Mouse (Mus musculus) stomach, embryonic 16.5 days (tissue): ENCODE results near the gene Tmem100. TPM values are rescaled to one million over a fixed set of nuclear protein-coding genes. Genes with fewer than 3 reads are reported as not detected.
A peak's percentile ranks its signal among the peaks of the same experiment; 100 is the strongest.

Experiments
- ATAC-seq: fragments of 200-750 bp; cut with Nextera tagmentation; 2 replicates; pipeline ENCODE4 v1.8.0; 2017; ENCODE audit warnings: moderate number of reproducible peaks, moderate TSS enrichment; ENCODE audit not compliant: insufficient read depth, low FRiP score
- H3K27ac ChIP-seq: fragments of 300-500 bp; sonication (generic); 2 replicates; pipeline ENCODE4 v1.5.1; 2014; ENCODE audit warnings: low read length
- H3K27me3 ChIP-seq: fragments of 300-500 bp; sonication (generic); 2 replicates; pipeline ENCODE4 v1.6.1; 2014; ENCODE audit warnings: low read length, control low read depth, mixed read lengths; ENCODE audit not compliant: control insufficient read depth, insufficient read depth
- H3K36me3 ChIP-seq: fragments of 300-500 bp; sonication (generic); 2 replicates; pipeline ENCODE4 v1.6.1; 2014; ENCODE audit warnings: low read length; ENCODE audit not compliant: control insufficient read depth, insufficient read depth
- H3K4me1 ChIP-seq: fragments of 300-500 bp; sonication (generic); 2 replicates; pipeline ENCODE4 v1.6.1; 2014; ENCODE audit warnings: low read length, control low read depth, mixed read lengths; ENCODE audit not compliant: control insufficient read depth, insufficient read depth
- H3K4me2 ChIP-seq: fragments of 300-500 bp; sonication (generic); 2 replicates; pipeline ENCODE4 v1.6.1; 2014; ENCODE audit warnings: low read depth, low read length, mixed read lengths
- H3K4me3 ChIP-seq: fragments of 300-500 bp; sonication (generic); replicated peaks from 2 replicates; pipeline ENCODE4 v1.5.1; 2014; ENCODE audit warnings: mild to moderate bottlenecking, low read length
- H3K9ac ChIP-seq: fragments of 300-500 bp; sonication (generic); 2 replicates; pipeline ENCODE4 v1.6.1; 2014; ENCODE audit warnings: low read length
- H3K9me3 ChIP-seq: fragments of 300-500 bp; sonication (generic); replicated peaks from 2 replicates; pipeline ENCODE4 v1.6.1; 2016; ENCODE audit warnings: low read length, control low read depth; ENCODE audit not compliant: control insufficient read depth
- WGBS: fragments of 180-500 bp; shearing (Covaris S2); extraction: QIAGEN DNeasy Blood & Tissue Kit; methylation state at CpG from one replicate; pipeline ENCODE4 v1.1.7; 2014; 5-methylcytosine and 5-hydroxymethylcytosine counted together
- polyA plus RNA-seq: library from polyadenylated mRNA; unstranded; fragments of >200 nt; fragmentation: Nextera tagmentation; extraction: Ambion mirVana; gene quantifications from 2 replicates; pipeline ENCODE4 v1.2.1, GENCODE M21; 2015

Gene Tmem100
- polyA plus RNA-seq, 1 experiment from 2014 or later: 32.0 TPM

DNA sequence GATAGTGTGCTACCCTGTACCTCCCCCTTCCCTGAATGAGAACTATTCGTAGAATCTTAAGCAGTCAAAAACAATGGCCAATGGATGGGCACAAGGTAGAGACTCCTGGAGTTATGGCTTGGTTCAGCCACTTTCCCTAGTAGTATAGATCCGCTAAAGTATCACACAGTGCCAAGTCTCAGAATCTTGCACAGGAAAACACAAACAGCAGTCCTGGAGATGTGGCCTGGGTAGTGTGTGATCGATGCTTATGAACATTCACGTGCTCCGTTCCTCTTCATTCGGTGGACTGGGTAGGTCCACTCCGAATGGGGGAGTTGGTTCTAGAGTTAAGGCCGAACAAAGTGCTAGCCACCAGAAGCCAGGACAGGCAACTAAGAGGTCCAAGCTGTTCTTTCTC lies 1.4 kb upstream of the Tmem100 start:
- Histone ChIP-seq H3K4me2 (no peak overlapping the region), H3K4me1 (peaks cover 25% of the 10 kb centered on the region), H3K36me3 (no peaks in the 10 kb centered on the region), H3K9me3 (no peaks in the 10 kb centered on the region), H3K9ac (no peak overlapping the region), H3K27me3 (no peaks in the 10 kb centered on the region), H3K4me3 (no peak overlapping the region), H3K27ac (no peak overlapping the region)
- WGBS: 92% methylated on average over 8 of the region's 8 CpGs
- no peak for ATAC-seq

DNA sequence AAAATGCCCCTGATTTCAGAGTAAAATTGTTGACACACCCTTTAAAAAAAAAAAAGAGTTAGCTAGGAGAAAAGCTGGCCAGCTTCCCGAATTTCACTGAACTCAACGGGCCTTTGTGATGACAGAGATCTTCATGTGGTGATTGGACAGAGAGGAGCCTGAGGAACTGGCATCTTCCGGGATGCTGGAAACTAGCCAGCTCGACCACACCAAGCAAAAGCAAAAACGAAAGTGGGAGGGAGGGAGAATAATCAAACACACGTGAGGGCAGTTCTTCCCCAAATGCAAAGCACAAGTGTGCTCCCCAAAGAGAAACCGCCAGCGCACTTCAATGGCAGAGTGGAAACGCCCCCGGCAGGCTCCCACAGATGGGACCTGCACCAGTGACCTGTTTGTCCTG lies 794 bp upstream of the Tmem100 start:
- Histone ChIP-seq H3K27ac (peak overlapping the region; percentile 10; the same call in 1 of the 2 replicates), H3K27me3 (no peaks in the 10 kb centered on the region), H3K4me2 (peak overlapping the region; percentile 54), H3K4me1 (peaks cover 25% of the 10 kb centered on the region), H3K4me3 (peak overlapping the region; percentile 49), H3K36me3 (no peaks in the 10 kb centered on the region), H3K9me3 (no peaks in the 10 kb centered on the region), H3K9ac (peak overlapping the region; percentile 38; the same call in 1 of the 2 replicates)
- 27% methylated on average over 10 of the region's 10 CpGs for WGBS
- ATAC-seq: no peak

DNA sequence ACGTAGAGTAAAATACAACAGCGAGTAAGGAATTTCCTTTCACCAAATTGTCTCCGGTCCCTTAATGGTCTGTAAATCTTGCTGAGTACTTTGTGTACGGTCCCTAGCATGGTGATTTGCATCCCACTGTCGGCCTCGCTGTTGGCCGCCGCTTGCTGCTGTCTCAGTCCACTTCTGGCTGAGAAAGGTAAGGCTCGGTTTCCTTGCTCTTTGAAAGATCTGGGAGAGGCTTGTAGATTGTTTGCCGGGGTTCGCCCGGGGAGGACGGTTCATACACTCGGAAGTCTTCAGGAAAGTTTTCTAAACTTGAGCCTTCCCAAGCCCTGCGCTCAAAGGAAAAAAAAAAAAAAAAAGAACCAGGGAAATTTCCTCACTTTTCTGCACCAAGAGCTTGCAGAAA lies 409 bp downstream of the Tmem100 start:
- no peaks in the 10 kb centered on the region for H3K9me3 ChIP-seq
- no peaks in the 10 kb centered on the region for H3K27me3 ChIP-seq
- no peak for ATAC-seq
- H3K4me3 ChIP-seq: peak overlapping the region; percentile 49
- peak overlapping the region; percentile 61; the same call in 1 of the 2 replicates for H3K27ac ChIP-seq
- H3K9ac ChIP-seq: peak overlapping the region; percentile 73
- H3K4me1 ChIP-seq: peaks cover 25% of the 10 kb centered on the region
- peak overlapping the region; percentile 54 for H3K4me2 ChIP-seq
- no peaks in the 10 kb centered on the region for H3K36me3 ChIP-seq
- under 1% methylated on average over 15 of the region's 15 CpGs for WGBS

DNA sequence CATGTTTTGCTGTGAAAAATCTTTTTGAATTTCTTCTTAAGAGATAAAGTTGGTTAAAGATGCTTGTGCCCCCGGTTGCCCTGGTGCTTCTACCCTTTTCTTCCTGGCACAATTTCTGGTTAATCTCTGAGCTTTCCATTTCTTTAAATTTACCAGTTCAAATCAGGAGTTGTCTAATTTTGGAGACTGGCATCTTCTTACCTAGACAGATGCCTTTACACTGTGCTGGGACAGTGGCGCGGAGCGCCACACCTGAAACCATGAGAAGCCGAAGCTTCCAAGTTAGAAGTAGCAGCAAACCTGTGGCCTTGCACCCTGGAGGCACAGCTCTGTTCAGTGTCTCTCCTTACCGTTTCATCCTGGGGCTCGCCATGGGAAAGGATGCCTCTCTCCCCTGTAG lies 928 bp downstream of the Tmem100 start:
- no peaks in the 10 kb centered on the region for H3K36me3 ChIP-seq
- no peak for ATAC-seq
- H3K4me1 ChIP-seq: peaks cover 25% of the 10 kb centered on the region
- H3K4me2 ChIP-seq: peak overlapping the region; percentile 54
- WGBS: 36% methylated on average over 7 of the region's 7 CpGs
- no peaks in the 10 kb centered on the region for H3K27me3 ChIP-seq
- no peaks in the 10 kb centered on the region for H3K9me3 ChIP-seq
- H3K9ac ChIP-seq: peak overlapping the region; percentile 73
- peak overlapping the region; percentile 61; the same call in 1 of the 2 replicates for H3K27ac ChIP-seq
- peak overlapping the region; percentile 49 for H3K4me3 ChIP-seq

DNA sequence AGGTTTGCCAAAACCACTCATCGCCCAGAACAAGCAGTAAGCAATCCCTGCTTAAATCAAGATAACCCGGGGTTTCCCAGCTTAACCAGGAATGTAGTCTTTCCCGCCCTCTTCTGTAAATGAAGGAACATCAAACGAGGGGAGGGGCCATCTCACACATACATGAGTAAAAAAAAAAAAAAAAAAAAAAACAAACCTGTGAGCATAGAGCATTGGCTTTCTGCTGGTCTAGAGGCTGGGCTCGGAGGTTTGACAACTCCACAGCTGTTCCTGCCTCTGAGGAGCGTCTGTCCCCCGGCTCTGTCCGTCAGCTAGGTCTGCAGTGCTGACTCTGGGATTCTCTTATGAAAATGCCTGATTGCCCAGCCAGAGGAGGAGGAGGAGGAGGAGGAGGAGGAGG lies 2.7 kb downstream of the Tmem100 start:
- H3K27me3 ChIP-seq: no peaks in the 10 kb centered on the region
- ATAC-seq: no peak
- peaks cover 25% of the 10 kb centered on the region for H3K4me1 ChIP-seq
- H3K27ac ChIP-seq: peak overlapping the region; percentile 14; the same call in 1 of the 2 replicates
- peak overlapping the region; percentile 61 for H3K9ac ChIP-seq
- peak overlapping the region; percentile 54 for H3K4me2 ChIP-seq
- no peaks in the 10 kb centered on the region for H3K9me3 ChIP-seq
- peak overlapping the region; percentile 49 for H3K4me3 ChIP-seq
- 9% methylated on average over 8 of the region's 8 CpGs for WGBS
- H3K36me3 ChIP-seq: no peaks in the 10 kb centered on the region

DNA sequence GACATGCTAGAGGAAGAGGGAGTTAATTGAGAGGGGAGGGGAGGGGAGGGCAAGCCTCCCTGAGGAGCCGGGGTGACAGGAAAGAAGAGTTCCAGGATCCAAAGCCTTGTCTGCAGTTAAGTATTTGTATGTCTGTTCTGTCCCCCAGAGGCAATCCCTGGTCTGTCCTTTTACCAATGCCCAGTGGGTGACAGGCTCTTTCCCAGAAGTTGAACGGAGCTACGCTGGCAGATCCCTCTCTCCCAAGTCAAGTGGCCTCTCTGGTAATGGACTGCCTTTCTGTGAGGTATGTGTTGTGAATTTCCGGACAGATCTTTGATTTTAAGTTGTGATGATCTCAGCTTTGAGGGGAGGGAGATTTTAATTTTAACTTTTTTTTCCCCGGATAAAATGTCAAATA lies 3.3 kb downstream of the Tmem100 start:
- Histone ChIP-seq H3K36me3 (no peaks in the 10 kb centered on the region), H3K9me3 (no peaks in the 10 kb centered on the region), H3K4me1 (peaks cover 25% of the 10 kb centered on the region), H3K4me3 (peak overlapping the region; percentile 49), H3K27me3 (no peaks in the 10 kb centered on the region), H3K4me2 (peak overlapping the region; percentile 54), H3K27ac (0 out of 2 replicates have a peak overlapping the region, but pooled peaks have one; percentile 14), H3K9ac (peak overlapping the region; percentile 61)
- 40% methylated on average over 5 of the region's 5 CpGs for WGBS
- no peak for ATAC-seq

DNA sequence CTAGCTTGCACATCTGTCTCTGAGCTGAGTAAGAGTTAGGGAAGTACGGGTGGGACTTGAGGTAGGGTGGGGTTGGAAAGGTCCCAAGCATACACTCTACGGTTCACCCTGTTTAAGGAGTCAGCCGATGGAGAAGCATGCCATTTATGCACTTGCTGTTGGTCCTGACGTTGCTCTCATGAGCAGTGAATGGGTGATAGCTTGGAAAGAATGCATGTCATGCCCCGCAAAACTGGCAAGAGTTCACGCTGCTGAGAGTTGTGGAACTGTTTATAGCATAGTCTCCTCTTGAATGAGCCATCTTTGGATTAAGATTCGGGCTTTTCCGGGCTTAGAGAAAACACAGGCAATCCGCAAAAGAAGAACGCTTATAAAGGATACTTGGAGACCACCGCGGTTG lies 4.5 kb downstream of the Tmem100 start:
- no peak overlapping the region for H3K9ac ChIP-seq
- peaks cover 19% of the 10 kb centered on the region for H3K4me1 ChIP-seq
- no peaks in the 10 kb centered on the region for H3K27me3 ChIP-seq
- H3K27ac ChIP-seq: no peak overlapping the region
- ATAC-seq: no peak
- H3K4me2 ChIP-seq: no peak overlapping the region
- H3K4me3 ChIP-seq: no peak overlapping the region
- WGBS: 75% methylated on average over 12 of the region's 12 CpGs
- no peaks in the 10 kb centered on the region for H3K36me3 ChIP-seq
- no peaks in the 10 kb centered on the region for H3K9me3 ChIP-seq

DNA sequence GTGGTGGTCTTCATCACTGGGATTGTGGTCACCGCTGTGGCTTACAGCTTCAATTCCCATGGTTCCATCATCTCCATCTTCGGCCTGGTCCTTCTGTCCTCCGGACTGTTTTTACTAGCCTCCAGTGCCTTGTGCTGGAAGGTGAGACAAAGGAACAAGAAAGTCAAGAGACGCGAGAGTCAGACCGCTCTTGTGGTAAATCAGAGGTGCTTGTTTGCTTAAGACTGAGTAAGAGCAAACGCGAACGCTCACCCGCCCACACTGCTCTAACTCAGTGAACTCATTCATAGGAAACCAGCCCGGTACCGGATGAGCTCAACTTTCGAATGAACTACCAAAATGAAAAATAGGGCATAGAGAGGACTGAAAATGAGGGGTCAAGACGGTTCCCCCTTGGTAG lies 5.4 kb downstream of the Tmem100 start:
- no peak overlapping the region for H3K4me3 ChIP-seq
- H3K9ac ChIP-seq: no peak overlapping the region
- peak; percentile 51; the same call in 1 of the 2 replicates for ATAC-seq
- H3K4me2 ChIP-seq: no peak overlapping the region
- H3K9me3 ChIP-seq: no peaks in the 10 kb centered on the region
- no peaks in the 10 kb centered on the region for H3K36me3 ChIP-seq
- WGBS: 70% methylated on average over 14 of the region's 14 CpGs
- H3K4me1 ChIP-seq: peaks cover 17% of the 10 kb centered on the region
- no peak overlapping the region for H3K27ac ChIP-seq
- H3K27me3 ChIP-seq: no peaks in the 10 kb centered on the region

DNA sequence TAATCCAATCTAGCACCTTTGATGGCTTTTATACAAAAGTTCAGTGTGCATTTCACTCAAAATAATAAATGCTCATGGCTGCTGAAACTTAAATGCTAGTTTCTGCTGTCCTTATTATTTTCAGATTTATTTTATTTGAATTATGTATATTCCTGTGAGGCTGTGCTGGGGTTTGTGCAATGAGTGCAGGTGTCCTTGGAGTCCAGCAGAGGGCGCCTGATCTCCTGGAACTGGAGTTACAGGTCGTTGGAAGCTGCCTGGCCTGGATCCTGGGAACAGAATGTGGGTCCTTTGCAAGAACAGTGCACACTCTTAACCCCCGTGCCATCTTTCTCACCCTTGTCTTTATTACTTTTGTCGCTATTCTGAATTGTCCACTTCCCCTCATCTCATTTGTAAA lies 6.3 kb downstream of the Tmem100 start:
- no peak overlapping the region for H3K4me2 ChIP-seq
- no peaks in the 10 kb centered on the region for H3K9me3 ChIP-seq
- no peak overlapping the region for H3K27ac ChIP-seq
- no peaks in the 10 kb centered on the region for H3K27me3 ChIP-seq
- no peak for ATAC-seq
- 88% methylated on average over 4 of the region's 4 CpGs for WGBS
- no peak overlapping the region for H3K4me3 ChIP-seq
- H3K36me3 ChIP-seq: no peaks in the 10 kb centered on the region
- no peak overlapping the region for H3K9ac ChIP-seq
- H3K4me1 ChIP-seq: peaks cover 11% of the 10 kb centered on the region
